Mouse (Mus musculus): Measurements from ENCODE around the gene Ipp.

Ipp gene

DNA sequence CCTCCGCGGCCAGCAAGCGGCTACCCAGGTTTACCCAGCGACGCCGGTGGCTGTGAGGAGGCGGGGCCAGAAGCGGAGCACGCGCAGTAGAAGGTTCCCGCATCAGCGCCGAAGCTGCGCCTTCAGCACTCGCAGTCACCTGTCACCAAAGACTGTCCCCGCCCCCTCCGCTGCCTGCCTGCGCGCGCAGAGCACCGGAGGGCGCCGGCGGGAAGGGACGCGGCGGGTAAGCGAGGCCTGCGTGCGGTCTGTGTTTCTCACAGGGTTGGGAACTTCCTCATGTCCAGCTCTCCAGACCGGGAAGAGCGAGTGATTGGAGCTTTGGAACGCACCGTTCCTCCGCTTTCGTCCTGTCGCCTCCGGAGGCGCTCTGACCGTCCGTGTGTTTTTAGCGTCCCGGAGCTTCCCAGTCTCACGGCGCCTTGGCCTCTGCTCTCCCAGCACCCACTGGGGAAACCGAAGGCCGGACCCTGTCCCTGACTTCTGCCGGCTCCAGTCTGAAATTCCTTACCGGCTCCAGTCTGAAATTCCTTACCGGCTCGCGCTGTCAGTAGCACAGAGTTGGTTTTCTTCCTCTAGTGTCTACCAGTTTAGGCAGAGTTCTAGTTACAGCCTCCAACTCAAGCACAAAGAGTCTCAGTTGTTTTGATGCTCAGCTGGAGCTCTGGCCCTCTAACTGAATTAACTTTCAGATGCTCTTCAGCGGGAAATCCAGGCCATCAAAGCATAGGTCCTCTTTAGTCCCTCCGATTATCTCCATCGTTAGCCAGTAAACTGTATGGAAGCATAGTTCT is at the start of gene Ipp:
TSS of gene Ipp (plus strand) at position 125 of the 794 bp plus-strand sequence.
- peak; percentile 96 to 97 for DNase-seq

DNA sequence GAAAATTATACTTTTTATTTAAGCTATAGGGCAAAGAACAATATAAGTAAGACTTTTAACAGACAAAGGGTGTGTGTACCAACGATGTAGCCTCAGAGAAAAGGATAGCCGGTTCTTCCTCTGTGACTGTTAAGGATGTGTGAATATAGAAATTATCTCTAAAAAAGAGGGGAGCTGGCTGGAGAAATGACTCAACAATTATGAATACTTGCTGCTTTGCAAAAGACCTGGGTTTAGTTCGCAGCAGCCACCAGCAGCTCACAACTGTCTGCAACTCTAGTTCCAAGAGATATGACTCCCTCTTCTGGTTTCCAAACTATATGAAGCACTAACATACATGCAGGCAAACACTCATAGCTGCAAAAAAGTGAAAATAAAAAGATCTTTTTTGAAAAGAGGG is 45.4 kb upstream of the Ipp start:
- DNase-seq = no peak

DNA sequence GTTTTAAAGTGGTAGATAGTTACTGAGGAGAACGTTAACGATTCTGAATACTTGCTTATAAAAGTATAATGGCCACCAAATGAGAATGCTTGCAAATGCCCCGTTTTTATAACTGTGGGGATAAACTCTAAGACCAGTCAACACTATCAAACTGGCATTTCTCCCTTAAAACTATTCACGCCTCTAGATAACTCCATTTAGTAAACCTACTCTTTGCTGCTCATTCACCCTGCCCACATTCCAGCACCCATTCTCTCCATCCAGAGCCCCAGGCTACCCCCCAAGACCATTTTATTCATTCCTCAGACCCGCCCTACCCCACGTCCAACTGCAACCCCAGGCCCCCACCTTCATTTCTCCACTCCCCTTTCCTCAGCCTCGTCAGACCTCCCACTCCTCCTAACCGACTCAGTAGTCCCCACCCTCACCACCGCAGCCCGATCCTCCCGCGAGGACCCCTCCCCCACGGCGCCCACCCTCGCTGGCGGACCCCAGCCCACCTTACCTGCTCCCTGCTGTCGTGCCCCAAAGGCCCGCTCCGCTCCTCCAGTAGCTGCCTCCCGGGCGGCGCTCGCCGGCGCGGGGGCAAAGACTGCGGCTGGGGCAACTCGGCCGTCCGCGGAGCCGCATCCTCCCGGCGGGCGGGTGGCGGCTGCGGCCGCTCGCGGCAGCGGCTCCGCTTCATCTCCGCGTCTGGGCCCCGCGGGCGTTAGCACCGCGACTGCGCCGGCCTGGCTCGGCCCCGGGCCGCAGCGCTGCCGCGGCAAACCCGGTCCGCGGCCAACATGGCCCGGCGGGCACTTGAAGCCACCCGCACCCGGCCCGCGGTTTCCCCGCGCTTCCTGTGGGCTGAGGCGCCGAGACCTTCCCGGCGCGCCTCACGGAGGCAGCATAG is 43.9 kb upstream of the Ipp start:
- DNase-seq = peak in 1 of 2 experiments; percentile 55

DNA sequence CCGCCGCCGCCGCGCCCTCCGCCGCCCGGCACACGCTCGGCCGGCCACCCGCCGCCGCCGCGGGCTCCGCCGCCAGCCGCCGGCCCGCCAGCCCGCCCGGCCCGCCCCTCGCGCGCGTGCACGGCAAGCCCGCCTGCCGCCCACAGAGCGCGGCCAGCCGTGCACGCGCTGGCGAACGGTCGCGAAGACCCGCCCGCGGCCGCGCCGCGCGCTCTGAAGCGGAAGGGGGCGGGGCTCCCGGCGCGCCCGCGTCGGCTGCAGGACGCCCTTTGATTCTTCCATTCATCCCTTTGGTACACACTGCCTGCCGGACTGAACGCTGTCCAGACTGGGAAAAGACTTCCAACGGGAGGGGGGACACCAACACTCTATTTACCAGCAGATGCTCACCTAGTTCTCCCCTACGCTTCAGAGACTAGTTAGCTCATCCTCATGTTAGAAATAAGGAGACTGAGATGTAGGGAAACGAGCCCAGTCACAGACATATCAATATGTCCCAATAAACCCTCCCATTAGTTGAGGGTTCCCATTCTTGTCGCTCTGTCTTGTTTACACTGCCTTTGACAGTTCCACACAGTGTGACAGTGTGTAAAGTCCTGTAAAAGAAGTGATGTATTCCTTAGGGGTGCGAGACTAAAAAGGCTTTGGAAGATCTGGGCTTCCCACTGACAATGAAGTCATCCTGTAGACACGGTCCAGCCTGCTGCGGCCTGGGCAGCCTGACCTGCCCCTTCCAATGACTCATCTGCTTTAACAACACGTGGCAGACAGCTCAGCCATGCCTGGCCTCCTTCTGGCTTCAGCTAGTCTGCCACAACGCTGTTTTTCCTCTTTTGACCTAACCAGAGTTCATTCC is 43.0 kb upstream of the Ipp start, which contains the start of gene Mast2:
TSS of gene Mast2 (minus strand) at position 58 of the 856 bp plus-strand sequence.
- DNase-seq = peak; percentile 87 to 94

DNA sequence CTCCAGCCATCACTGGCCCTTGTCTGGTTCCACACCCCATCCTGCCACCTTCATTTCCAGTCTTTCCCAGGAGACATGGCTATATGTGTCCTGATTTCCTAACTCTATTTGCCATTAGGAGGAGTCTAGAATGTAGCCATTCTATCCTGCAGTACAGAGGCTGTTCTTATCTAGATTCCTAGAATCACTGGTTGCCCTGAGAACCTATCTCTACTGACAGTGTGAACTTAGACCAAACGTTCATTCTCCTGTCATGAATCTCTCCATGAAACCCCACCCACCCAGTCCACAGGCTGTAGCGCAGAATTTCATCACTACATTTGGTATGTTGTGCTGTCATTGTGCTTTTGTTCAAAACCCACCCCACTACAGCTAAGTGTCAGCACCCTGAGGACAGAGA is 26.0 kb upstream of the Ipp start:
- DNase-seq = no peak

DNA sequence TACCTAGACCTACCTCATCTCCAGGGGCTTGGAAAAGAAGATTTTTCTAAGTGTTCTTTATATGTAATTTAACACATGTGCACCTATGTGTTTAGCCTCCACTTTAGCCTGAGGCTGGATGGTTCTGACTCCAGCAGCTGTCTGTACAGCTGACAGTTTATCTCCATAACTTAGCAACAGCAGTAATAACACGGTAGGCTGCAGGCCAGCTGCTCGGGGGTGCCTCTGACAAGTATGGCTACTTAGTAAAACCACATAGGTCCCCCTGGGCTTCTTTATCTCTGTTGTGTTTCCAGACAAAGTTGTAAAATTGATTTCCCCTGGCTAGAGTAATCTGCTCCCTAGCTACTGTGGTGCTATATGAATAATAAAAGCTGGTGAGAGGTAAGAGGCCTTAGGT is 23.9 kb upstream of the Ipp start:
- DNase-seq = peak in 1 of 2 experiments; percentile 58

DNA sequence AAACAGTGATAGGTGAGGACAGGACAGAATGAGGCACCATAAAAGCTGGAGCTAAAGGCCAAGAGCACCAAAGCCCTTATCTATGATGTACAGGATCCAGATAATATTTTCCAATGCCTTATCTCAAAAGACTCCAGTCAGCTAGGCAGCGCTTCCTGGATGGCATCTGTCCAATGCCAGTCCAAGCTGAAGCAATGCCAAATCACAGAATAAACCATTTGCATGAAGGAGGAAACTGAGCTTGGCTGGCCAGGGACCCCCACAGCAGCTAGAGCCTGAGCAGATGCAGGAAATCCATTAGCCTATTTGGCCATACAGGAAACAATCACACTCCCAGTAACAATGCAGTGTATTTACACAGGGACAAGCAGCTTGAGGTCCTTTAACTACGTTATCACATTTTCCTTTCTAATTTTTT is 16.2 kb upstream of the Ipp start:
- peak; percentile 80 to 89 for DNase-seq

DNA sequence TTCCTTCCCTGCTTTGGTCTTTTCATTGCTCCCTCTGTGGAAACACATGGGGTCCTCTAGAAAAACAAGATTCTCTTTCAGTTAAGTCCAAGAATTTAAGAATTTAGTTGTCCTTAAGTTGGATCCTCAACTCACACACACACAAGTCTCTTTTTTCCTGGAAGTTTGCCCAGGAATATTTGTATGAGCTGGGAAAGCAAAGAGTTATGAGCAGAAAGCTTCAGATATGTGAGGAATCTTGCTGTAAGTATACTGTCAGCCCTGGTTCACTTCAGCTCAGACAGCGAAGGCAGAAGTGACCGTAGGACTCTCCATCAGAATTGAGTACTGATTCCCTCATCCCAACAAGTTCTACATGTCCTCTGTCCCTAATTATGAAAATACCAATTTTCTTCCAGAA is 15.5 kb upstream of the Ipp start:
- no peak for DNase-seq

DNA sequence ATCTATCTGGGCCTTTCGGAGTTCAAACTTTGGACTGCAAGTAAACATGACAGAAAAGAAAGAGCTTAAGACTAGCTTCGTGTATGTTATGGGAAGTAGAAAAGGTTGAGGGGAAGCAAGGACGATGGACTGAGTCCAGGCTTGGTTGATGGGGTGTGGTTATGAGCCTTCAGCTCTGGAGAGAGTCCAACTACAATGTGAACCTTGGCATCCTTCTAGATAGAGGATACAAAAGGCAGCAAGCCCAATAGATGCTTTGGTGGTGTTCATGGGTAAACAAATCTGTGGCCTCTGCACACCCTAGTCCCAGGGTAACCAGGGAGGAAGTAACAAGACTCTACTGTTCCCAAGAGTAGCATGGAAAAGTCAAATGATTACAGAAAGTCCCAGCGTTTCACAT is 14.9 kb upstream of the Ipp start:
- DNase-seq = peak; percentile 24 to 33

DNA sequence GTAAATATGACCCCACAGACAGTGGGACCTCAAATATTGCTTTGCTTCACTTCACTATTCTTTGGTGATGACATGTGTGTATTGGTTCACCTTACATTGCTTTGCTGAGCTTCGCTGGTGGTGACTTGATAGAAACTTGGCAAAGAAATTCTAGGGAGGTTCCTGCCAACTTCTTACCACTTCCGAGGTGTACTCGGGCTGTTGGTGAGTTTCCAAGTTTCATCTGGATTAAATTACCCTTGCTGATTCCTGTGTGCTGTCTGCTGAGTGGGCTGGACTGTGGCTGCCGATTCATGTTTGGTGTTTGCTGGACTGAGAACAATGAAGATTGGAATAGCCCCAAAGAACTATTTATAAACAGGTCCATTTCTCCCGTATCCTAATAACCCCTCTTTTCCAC is 13.7 kb upstream of the Ipp start:
- no peak for DNase-seq

DNA sequence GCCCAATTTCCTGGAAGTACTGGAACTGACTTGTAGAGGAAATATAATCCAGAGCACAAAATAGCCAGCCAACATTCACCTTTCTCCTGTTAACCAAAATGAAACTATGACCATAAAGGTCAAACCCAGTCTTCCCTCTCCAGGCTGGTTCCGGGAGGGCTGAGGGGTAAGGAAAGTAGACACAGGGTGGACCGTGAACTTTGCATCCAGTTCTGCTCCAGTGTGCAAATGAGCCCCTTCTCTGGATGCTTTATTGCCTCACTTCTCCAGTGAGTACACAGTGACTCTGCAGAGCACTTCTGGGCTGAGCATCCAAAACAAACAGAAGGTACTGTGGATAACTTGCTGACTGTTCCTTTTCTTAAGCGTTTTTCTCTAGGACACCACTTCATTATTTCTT is 7.4 kb upstream of the Ipp start:
- DNase-seq = no peak

DNA sequence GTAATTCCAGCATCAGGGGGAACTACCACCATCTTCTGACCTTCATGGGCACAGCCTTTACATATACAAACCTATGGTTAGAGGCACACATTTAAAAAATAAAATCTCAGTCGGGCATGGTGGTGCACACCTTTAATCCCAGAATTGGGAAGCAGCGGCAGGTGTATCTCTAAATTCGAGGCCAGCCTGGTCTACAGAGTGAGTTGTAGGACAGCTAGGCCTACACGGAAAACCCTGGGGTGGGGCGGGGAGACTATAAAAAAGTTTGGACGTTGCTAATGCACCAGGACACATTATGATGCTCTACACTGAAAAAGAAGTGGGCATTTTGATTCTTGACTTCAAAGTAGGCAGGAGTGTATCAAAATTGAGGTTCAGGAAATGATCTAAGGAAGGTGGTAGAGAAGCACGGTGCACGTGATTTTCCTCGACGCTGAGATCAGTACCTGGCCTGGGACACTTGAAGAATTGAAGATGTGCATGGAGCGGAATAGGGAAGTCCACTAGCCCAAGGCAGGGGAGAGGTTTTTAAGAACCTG is 394 bp upstream of the Ipp start:
- no peak for DNase-seq

DNA sequence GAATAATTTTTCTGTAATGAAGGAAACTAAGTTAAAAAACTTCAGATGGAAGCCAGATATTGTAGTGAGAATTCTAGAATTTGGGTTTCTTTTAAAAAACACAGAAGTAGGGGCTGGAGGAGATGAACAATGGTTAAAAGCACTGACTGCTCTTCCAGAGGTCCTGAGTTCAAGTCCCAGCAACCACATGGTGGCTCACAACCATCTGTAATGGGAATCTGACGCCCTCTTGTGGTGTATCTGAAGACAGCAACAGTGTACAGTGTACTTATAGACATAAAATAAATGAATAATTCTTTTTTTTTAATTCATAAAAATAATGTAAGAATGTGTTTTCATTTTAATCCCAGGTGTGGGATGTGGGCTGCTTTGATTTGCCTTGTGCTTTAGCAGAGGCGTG is 23.8 kb downstream of the Ipp start:
- no peak for DNase-seq

DNA sequence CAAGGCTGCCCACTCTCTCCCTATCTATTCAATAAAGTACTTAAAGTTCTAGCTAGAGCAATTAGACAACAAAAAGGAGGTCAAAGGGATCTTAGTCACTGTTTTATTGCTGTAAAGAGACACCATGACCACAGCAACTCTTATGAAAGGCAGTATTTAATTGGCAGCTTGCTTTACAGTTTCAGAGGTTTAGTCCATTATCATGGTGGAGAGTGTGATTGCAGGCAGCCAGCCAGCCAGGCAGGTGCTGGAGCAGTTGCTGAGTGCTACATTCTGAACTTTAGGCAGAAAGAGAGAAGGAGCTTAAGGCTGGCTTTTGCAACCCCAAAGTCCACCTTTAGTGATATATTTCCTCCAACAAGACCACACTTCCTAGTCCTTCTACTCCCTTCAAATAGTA is 29.0 kb downstream of the Ipp start:
- DNase-seq = no peak

DNA sequence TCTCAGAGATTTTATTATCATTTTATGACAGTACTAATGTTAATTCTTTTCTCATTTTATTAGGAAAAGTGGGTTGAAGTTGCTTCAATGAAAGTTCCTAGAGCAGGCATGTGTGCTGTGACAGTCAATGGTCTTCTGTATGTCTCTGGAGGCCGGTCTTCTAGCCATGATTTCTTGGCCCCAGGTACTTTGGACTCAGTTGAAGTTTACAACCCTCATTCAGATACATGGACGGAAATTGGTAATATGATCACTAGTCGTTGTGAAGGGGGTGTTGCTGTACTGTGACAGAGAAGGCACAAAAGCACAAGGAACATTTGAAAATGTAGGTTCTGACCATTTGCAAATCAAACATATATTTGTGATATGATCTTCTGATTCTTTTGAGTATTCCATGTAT is 30.4 kb downstream of the Ipp start:
- no peak for DNase-seq

DNA sequence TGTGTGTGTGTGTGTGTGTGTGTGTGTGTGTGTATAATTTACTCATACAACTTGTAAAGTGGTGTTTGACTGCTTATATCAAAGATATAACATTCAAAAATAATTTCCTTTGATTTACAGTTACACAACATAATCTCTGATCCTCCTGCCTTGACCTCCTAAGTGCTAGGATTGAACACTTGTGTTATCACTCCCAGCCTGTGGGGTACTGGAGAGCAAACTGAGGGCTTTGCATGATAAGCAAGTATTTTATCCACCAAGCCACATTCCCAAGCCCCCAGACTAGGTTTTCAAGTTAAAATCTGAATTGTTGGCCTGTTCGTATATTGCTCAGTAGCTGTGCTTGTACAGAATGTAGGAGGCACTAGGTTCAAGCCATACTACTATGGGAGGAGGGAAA is 43.1 kb downstream of the Ipp start:
- no peak for DNase-seq

DNA sequence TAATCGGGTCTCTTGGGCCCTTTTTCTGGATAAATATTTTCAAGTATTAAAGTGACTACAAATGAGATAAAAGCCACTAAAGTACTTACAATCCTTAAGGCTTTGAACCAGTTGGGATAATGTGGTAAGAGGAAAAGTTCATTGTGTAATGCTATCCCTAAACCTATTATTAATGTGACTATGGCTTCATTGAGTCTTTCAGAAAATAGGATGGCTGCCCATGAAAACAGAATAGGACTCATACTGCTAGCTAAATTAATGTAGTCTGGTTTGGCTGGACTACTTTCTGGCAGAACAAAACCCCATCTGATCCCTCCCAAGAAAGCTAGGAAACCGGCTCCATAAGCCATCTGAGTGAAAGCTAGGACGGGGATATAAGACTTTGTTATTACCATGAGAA is 45.7 kb downstream of the Ipp start:
- no peak for DNase-seq

DNA sequence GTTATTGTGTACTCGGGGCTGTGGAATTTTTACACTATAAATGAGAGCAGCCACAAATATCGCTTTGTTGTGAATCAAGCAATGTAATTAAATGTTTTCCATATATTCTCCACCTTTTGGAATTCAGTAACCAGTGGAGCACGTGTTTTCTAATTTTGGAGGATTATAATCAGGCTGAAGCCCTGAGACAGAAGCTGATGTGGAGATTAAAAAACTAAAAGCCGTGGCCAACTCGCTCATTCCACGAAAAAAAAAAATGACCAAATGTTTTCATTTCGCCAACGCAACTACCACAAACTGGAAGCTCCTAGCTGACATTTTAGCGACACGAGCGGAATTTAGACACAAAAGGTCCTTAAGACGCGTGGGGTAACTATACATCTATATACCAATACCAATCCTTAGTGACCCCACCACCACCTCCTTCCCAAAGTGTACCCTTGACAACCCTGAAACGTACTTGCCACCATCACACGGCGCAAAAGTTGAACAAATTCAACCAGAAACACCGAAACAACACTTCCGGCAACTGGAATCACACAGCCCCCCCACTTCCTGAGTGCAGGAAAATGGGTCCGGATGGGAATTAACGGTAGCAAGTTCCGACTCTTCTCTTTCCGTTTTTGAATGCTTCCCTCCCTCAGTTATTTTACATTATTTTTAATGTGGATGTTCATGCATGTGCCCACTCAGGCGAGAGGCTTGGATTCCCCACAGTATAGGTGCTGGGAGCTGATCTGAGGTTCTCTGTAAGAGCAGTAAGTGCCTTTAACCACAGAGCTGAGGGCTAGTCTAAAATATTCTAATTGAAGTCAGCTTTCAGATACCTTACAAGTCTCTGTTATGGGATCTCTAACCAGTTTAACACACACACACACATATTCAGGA is 48.3 kb downstream of the Ipp start, which contains the start of gene Tmem69:
TSS of gene Tmem69 (minus strand) at position 524 of the 888 bp plus-strand sequence.
- peak; percentile 74 to 87 for DNase-seq

DNA sequence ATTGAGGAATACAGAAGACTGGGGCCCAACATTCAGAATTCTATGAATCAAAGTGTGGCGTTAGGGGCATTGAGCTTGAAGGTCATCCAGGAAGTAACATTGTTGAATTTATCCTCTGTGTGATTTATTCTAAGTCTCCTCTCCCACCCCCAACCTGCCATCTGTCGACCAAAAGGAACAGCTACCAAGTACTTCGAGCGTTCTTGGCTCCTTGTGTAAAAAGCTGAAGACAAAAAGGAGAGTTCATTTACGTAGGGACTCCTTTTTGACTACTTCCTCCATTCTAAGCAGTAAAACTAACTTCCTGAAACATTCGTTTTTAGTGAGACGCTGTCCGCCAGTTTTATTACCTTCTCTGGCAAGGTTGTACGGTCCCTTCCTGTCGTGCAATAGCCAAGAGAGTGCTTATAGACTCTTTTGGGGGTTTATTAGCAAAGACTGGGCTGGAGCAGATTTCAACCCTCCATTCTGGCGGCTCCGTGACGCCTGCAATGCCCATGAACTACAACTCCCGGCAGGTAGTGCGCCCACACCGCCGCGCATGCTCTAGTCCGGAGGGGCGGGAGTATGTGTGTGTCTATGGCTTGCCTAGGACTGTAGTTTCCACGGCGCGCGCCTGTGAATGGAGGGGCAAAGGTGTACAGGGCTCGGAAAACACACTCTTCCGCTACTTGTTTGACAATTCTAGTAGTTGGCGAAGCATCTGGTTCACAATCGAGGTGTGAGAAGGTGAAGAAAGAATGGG is 49.4 kb downstream of the Ipp start:
- DNase-seq = peak; percentile 95 to 96

DNA sequence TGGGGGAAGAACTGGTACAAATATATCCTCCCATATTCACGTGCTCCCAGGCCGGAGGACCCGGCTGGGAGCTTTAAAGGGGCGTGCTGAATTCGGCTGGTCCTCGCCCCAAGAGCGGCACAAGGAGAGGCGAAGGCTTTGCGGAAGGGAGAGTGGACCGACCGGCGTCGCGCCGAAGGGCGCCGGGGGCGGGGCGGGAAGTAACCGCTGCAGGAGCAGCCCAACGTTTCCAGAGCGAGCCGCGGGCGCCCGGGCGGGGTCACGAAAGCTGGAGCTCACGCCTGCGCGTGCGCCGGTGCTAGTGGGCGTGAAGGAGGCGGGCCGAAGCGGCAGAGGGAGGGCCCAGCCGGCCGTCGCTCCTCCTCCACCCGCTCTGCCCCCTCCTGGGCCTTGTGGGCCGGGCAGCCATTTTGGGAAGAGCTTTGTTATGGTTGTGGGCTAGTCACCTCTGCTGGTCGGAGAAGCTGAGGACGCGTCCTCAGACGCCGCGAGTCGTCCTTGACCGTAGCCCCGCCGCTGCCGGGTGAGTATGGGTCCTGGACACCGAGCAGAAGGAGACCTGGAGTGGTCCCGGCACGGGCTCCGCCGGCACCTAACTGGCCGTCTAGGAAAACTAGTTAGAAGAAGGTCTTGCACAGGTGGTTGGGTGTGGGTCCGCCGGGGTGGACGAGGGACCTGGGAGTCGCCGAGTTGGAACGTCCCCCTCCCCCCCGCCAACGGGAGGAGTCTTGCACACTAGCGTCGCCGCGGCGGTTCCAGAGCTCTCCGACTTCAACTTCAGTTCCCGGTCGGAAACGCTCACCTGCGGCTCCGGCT is 50.2 kb downstream of the Ipp start, which contains the start of gene Gpbp1l1:
TSS of gene Gpbp1l1 (plus strand) at position 353 of the 816 bp plus-strand sequence.
- peak; percentile 99 for DNase-seq

Measured in lung, postnatal 4 days (tissue).